Mouse (Mus musculus) lung, adult 2 months (tissue): Measurements from ENCODE around the gene Prickle3. TPM values are rescaled to one million over a fixed set of nuclear protein-coding genes. Genes with fewer than 3 reads are reported as not detected.

ENCODE experiments used
- DNase-seq: peaks from one replicate; pipeline ENCODE4 v3.0.0; 2022
- H3K4me1 ChIP-seq: fragments of 200-500 bp; 2 replicates; pipeline ENCODE4 v1.6.1; 2011; ENCODE audit warnings: low read length; ENCODE audit not compliant: control insufficient read depth, insufficient read depth
- H3K4me3 ChIP-seq: fragments of 200-500 bp; replicated peaks from 2 replicates; pipeline ENCODE3; 2011; ENCODE audit warnings: low read depth, mild to moderate bottlenecking, control low read depth, low read length; ENCODE audit errors: extremely low read depth
- CTCF ChIP-seq: fragments of 200-500 bp; IDR thresholded peaks from 2 replicates; pipeline ENCODE4 v1.5.1; 2011; ENCODE audit warnings: mild to moderate bottlenecking, low read length, control low read depth; ENCODE audit not compliant: insufficient read depth
- POLR2A ChIP-seq: fragments of 200-500 bp; IDR thresholded peaks from 2 replicates; pipeline ENCODE4 v1.6.1; 2011; ENCODE audit warnings: low read depth, mild to moderate bottlenecking, control low read depth, low read length, borderline replicate concordance; ENCODE audit errors: extremely low read depth
- WGBS: fragments of 180-500 bp; shearing (Covaris S2); methylation state at CpG from one replicate; pipeline ENCODE4 v1.1.7; 2018; 5-methylcytosine and 5-hydroxymethylcytosine counted together
- polyA plus RNA-seq: library from polyadenylated mRNA; depleted of rRNA; stranded (reverse); fragments of >200 nt; gene quantifications from 2 replicates; pipeline ENCODE4 v1.2.3, GENCODE M21; 2012

The Prickle3 gene
- polyA plus RNA-seq, 1 experiment = 25.0 TPM

- Histone ChIP-seq H3K4me1 (peaks cover 2% of the 10 kb centered on the region; the same call in 1 of the 2 replicates), H3K4me3 (no peak overlapping the region)
- peak; percentile 69 for DNase-seq
- 16% methylated on average over 5 of the region's 5 CpGs for WGBS
- TF ChIP-seq POLR2A (no peak), CTCF (0 out of 2 replicates have a peak, but pooled peaks have one; percentile 22)
These were observed 11.7 kb upstream of the Prickle3 start for GRCm38 (mm10) chrX:7645349-7645748.

GRCm38 (mm10) chrX:7648671-7649304, 8.3 kb upstream of the Prickle3 start:
- TF ChIP-seq CTCF (no peak), POLR2A (peak; percentile 73; the same call in 1 of the 2 replicates)
- WGBS = 24% methylated on average over 25 of the region's 25 CpGs
- H3K4me3 ChIP-seq = peak overlapping the region; percentile 64
- H3K4me1 ChIP-seq = peaks cover 2% of the 10 kb centered on the region; the same call in 1 of the 2 replicates
- DNase-seq = peak; percentile 80

- 28% methylated on average over 15 of the region's 15 CpGs for WGBS
- Histone ChIP-seq H3K4me3 (peak overlapping the region; percentile 78), H3K4me1 (peaks cover 4% of the 10 kb centered on the region; the same call in 1 of the 2 replicates)
- TF ChIP-seq CTCF (no peak), POLR2A (peak; percentile 16; the same call in 1 of the 2 replicates)
- peak; percentile 51 for DNase-seq
These were observed 1.1 kb downstream of the Prickle3 start for GRCm38 (mm10) chrX:7658031-7658784.

GRCm38 (mm10) chrX:7658785-7659589, 1.9 kb downstream of the Prickle3 start:
- DNase-seq = no peak
- no peak for TF ChIP-seq CTCF
- no peak for TF ChIP-seq POLR2A
- WGBS = 57% methylated on average over 11 of the region's 11 CpGs
- no peak overlapping the region for H3K4me3 ChIP-seq
- H3K4me1 ChIP-seq = peaks cover 4% of the 10 kb centered on the region; the same call in 1 of the 2 replicates

GRCm38 (mm10) chrX:7661086-7661485, 4.0 kb downstream of the Prickle3 start:
- Histone ChIP-seq H3K4me3 (no peak overlapping the region), H3K4me1 (peaks cover 4% of the 10 kb centered on the region; the same call in 1 of the 2 replicates)
- TF ChIP-seq POLR2A (no peak), CTCF (no peak)
- no peak for DNase-seq
- 70% methylated on average over 4 of the region's 4 CpGs for WGBS

GRCm38 (mm10) chrX:7662936-7663335, 5.9 kb downstream of the Prickle3 start:
- no peak for TF ChIP-seq POLR2A
- TF ChIP-seq CTCF = no peak
- Histone ChIP-seq H3K4me3 (no peak overlapping the region), H3K4me1 (peaks cover 3% of the 10 kb centered on the region; the same call in 1 of the 2 replicates)
- no peak for DNase-seq
- 63% methylated on average over 3 of the region's 3 CpGs for WGBS

GRCm38 (mm10) chrX:7664791-7665190, 7.7 kb downstream of the Prickle3 start:
- no peaks in the 10 kb centered on the region for H3K4me1 ChIP-seq
- H3K4me3 ChIP-seq = no peak overlapping the region
- 84% methylated on average over 11 of the region's 11 CpGs for WGBS
- no peak for DNase-seq
- no peak for TF ChIP-seq POLR2A
- no peak for TF ChIP-seq CTCF

- DNase-seq = no peak
- 64% methylated on average over 21 of the region's 21 CpGs for WGBS
- Histone ChIP-seq H3K4me1 (no peaks in the 10 kb centered on the region), H3K4me3 (no peak overlapping the region)
- TF ChIP-seq POLR2A (no peak), CTCF (no peak)
These were observed 8.9 kb downstream of the Prickle3 start for GRCm38 (mm10) chrX:7665739-7666502.

- Histone ChIP-seq H3K4me3 (peak overlapping the region; percentile 87), H3K4me1 (no peaks in the 10 kb centered on the region; the same call in 1 of the 2 replicates)
- TF ChIP-seq POLR2A (no peak), CTCF (no peak)
- WGBS = 29% methylated on average over 19 of the region's 19 CpGs
- peak; percentile 79 for DNase-seq
These were observed 13.4 kb downstream of the Prickle3 start for GRCm38 (mm10) chrX:7670390-7670881.
